In the genomic region with DNA sequence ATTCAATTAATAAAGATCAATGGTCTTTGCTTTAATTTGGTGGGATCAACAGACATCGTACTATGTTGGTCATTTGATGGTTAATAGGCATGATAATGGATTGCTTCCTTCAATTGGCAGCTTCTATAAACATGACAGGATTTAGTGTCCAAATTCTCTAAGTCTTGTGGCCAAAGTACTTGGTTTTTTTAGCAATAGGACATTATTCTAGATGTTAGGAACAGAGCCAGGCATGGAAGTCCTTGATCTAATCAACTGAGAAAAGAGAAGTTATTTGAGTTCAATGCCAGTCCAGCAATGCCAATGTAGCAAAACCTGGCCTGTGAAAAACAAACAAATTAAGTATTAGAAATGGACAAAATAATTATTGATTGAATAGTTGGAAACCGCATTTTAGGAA, we compare ENCODE assay signal across 15 mouse cellular contexts. TPM values are rescaled to one million over a fixed set of nuclear protein-coding genes. Genes with fewer than 3 reads are reported as not detected.
"Had no signal": no experiment of that assay in that cellular context is flagged by ENCODE, and none has a peak within 500 bp of the region (broad histone marks: within the 10 kb centered on the region; RNA-seq: fewer than 3 reads in every experiment).

No protein-coding gene starts in this region.

- ATAC-seq: hindbrain, postnatal 0 days; midbrain, embryonic 16.5 days had no signal

- H3K4me2 ChIP-seq: limb, embryonic 15.5 days; midbrain, embryonic 12.5 days; neural tube, embryonic 13.5 days had no signal

- H3K4me3 ChIP-seq: limb, embryonic 15.5 days; midbrain, embryonic 12.5 days; neural tube, embryonic 13.5 days had no signal

- H3K4me1 ChIP-seq: limb, embryonic 15.5 days; midbrain, embryonic 12.5 days; neural tube, embryonic 13.5 days had no signal

- H3K36me3 ChIP-seq: limb, embryonic 15.5 days; midbrain, embryonic 12.5 days; neural tube, embryonic 13.5 days had no signal

- DNase-seq: retina, postnatal 1 day; right cerebral cortex, postnatal 4 days; spleen, adult 18-20 months; thymus, adult 2 months; thymus, postnatal 25 days had no signal

- H3K27ac ChIP-seq: hindbrain, postnatal 0 days; limb, embryonic 15.5 days; liver, embryonic 14.5 days; midbrain, embryonic 12.5 days; neural tube, embryonic 13.5 days had no signal

- H3K27me3 ChIP-seq: limb, embryonic 15.5 days; midbrain, embryonic 12.5 days; neural tube, embryonic 13.5 days had no signal

- H3K9me3 ChIP-seq: limb, embryonic 15.5 days; midbrain, embryonic 12.5 days; neural tube, embryonic 13.5 days had no signal

- H3K9ac ChIP-seq: limb, embryonic 15.5 days; liver, embryonic 14.5 days; midbrain, embryonic 12.5 days; neural tube, embryonic 13.5 days had no signal

RNA-seq across cellular contexts. Expression of gene Gimap3, which starts 14.9 kb away (rescaled TPM):
- total RNA-seq: hindbrain, postnatal 0 days; layer of hippocampus, postnatal 25 days; left cerebral cortex, adult 8-10 months; left cerebral cortex, postnatal 25 days had no signal
- polyA plus RNA-seq: hindbrain, postnatal 0 days; limb, embryonic 11.5 days; limb, embryonic 15.5 days; midbrain, embryonic 12.5 days; midbrain, embryonic 16.5 days; neural tube, embryonic 13.5 days had no signal
